Mouse (Mus musculus) lung, adult 2 months (tissue): ENCODE results near the gene Chchd10. TPM values are rescaled to one million over a fixed set of nuclear protein-coding genes. Genes with fewer than 3 reads are reported as not detected.

Experiments used
- DNase-seq: peaks from one replicate; pipeline ENCODE4 v3.0.0; 2022
- H3K4me1 ChIP-seq: fragments of 200-500 bp; 2 replicates; pipeline ENCODE4 v1.6.1; 2011; ENCODE audit warnings: low read length; ENCODE audit not compliant: control insufficient read depth, insufficient read depth
- H3K4me3 ChIP-seq: fragments of 200-500 bp; replicated peaks from 2 replicates; pipeline ENCODE3; 2011; ENCODE audit warnings: low read depth, mild to moderate bottlenecking, control low read depth, low read length; ENCODE audit errors: extremely low read depth
- CTCF ChIP-seq: fragments of 200-500 bp; IDR thresholded peaks from 2 replicates; pipeline ENCODE4 v1.5.1; 2011; ENCODE audit warnings: mild to moderate bottlenecking, low read length, control low read depth; ENCODE audit not compliant: insufficient read depth
- POLR2A ChIP-seq: fragments of 200-500 bp; IDR thresholded peaks from 2 replicates; pipeline ENCODE4 v1.6.1; 2011; ENCODE audit warnings: low read depth, mild to moderate bottlenecking, control low read depth, low read length, borderline replicate concordance; ENCODE audit errors: extremely low read depth
- WGBS: fragments of 180-500 bp; shearing (Covaris S2); methylation state at CpG from one replicate; pipeline ENCODE4 v1.1.7; 2018; 5-methylcytosine and 5-hydroxymethylcytosine counted together
- polyA plus RNA-seq: library from polyadenylated mRNA; depleted of rRNA; stranded (reverse); fragments of >200 nt; gene quantifications from 2 replicates; pipeline ENCODE4 v1.2.3, GENCODE M21; 2012

Gene Chchd10
- polyA plus RNA-seq, 1 experiment: 415 TPM

DNA sequence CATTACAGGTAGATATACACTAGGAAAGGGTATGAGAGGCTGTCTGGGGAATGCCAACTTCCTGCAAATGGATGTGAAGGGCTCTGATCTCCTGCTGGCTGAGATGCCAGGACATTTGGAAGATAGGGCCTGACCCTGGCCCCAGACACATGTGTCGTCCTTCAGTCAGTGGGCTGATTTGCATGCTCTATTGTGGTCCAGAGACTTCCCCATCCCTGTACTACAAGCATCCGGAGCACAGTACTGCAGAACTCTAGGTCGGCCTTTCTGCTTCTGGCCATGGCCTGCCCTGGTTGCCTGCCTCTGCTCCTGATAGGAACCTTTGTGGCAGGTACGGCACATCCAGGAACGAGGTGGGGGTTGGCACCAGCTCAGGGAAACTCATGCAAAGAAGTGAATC is 15.1 kb downstream of the Chchd10 start:
- no peak for TF ChIP-seq CTCF
- no peak for TF ChIP-seq POLR2A
- H3K4me3 ChIP-seq: no peak overlapping the region
- H3K4me1 ChIP-seq: peaks cover 9% of the 10 kb centered on the region; the same call in 1 of the 2 replicates
- DNase-seq: no peak
- WGBS: 68% methylated on average over 5 of the region's 5 CpGs

DNA sequence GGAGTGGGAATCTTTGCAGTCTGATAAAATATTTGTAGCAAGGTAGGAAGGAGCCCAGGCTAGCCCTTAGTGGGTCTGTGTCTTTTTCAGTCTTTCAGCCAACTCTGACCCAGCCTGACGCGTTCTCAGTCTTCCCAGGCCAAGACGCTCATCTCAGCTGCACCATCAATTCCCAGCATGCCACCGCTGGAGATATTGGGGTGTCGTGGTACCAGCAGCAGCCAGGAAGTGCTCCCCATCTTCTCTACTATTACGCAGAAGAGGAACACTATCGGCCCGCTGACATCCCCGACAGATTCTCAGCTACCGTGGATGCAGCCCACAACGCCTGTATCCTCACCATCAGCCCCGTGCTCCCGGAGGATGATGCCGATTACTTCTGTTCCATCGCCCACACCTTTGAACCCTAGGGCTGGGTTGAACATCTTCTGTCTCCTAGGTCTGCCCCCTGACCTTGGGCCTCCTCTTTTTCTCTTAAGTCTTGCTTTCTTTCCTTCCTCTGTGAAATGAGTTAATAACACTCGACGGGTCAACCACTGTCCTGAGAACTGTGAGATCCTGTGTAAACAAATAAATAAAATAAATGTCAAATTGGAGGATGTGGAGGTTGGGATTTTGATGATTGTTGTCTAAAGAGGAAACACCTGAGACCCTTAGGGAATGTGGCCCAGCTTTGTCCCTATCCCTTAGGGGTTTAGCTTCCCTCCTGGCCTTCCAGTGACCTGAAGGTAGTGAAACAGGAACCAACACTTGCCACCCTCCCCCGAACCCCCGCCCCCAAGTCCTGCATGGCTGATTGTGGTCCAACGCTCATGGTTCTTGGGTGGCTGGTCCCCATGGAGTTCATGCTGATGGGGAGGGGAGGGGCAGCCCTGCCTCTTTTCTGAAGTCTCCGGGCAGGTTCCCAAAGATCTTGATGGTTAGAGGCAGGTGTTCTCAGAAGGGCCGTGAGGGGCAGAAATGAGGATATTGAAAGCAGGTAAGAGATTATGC is 16.4 kb downstream of the Chchd10 start:
- Histone ChIP-seq H3K4me3 (no peak overlapping the region), H3K4me1 (peaks cover 9% of the 10 kb centered on the region; the same call in 1 of the 2 replicates)
- 70% methylated on average over 22 of the region's 22 CpGs for WGBS
- DNase-seq: no peak
- TF ChIP-seq POLR2A (no peak), CTCF (no peak)

DNA sequence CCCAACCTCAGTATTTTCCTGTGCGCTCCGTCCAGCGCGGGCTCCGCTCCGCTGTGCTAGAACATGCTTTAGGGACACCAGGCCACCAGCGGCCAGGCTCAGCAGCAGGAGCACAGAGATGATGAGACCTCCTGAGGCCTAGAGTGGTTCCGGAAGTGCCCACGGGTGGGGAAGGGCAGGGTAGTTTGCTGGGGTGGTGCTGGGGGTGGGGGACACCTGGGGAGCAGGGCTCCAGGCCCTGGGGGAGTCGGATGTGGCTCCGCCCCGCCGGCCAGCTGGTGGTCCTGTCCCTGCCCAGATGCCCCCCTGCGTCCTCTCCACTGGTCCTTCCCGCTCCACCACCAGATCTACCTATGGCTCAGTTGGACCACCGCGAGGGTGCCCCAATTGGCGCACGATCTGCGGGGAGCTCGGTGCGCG is 17.9 kb downstream of the Chchd10 start:
- WGBS: 8% methylated on average over 23 of the region's 23 CpGs
- Histone ChIP-seq H3K4me1 (peaks cover 6% of the 10 kb centered on the region; the same call in 1 of the 2 replicates), H3K4me3 (peak overlapping the region; percentile 25)
- DNase-seq: no peak
- TF ChIP-seq CTCF (no peak), POLR2A (peak; percentile 25; the same call in 1 of the 2 replicates)

DNA sequence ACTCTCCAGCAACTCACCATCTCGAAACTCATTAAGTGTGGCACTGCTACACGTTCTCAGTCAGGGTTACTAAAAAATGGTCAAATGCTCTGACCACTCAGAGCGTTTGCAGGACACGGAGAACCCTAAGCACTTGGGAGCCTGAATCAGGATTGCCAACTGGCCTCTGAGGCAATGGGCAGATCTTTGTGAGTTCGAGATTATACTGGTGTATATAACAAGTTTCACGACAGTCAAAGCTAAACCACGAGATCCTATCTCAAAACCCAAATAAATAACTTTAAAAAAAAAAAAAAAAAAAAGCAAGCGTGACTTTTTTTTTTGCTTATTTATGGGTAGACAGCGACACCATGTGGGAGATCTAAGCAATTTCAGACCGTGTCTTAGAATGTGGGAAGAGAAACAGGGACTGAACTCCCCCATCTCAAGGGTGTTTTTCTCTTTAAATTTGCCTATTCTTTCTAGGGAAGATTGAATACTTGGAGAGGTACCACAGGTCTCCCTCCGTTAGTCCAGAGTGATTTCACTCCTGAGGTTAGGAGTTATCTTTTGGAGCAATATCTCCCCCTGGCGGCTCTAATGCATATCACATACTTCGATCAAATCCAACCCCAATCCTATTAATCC is 18.6 kb downstream of the Chchd10 start:
- Histone ChIP-seq H3K4me3 (peak overlapping the region; percentile 28), H3K4me1 (peaks cover 6% of the 10 kb centered on the region; the same call in 1 of the 2 replicates)
- 2% methylated on average over 13 of the region's 13 CpGs for WGBS
- TF ChIP-seq CTCF: peak; percentile 27; the same call in 1 of the 2 replicates
- no peak for TF ChIP-seq POLR2A
- no peak for DNase-seq

DNA sequence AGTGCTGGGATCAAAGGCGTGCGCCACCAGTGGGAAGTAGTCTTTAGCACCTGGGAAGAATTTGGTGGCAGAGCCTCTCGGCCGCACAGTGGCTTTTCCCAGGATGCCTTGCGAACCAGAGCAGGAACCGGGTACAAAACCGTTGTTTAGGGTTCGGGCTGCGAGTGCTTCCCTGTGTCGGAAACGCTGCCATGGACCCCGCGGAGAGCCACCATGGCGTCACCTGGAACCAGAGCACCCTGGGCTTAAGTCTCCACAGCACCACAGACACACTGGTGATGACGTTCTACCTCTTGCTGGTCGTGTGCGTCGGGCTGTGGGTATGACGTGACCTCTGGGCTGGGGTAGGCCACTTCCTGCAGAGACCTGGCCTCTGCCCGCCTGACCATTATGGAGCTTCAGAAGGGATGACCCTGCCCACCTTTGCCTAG is 21.5 kb downstream of the Chchd10 start, which contains the start of gene Gm5134:
Gene Gm5134, plus strand, starts transcription at position 134 of the 431 bp plus-strand sequence.
- TF ChIP-seq CTCF (no peak), POLR2A (no peak)
- DNase-seq: no peak
- Histone ChIP-seq H3K4me3 (peak within 1 kb of the TSS; percentile 6), H3K4me1 (peaks cover 6% of the 10 kb centered on the region; the same call in 1 of the 2 replicates)
- WGBS: 22% methylated on average over 20 of the region's 20 CpGs

DNA sequence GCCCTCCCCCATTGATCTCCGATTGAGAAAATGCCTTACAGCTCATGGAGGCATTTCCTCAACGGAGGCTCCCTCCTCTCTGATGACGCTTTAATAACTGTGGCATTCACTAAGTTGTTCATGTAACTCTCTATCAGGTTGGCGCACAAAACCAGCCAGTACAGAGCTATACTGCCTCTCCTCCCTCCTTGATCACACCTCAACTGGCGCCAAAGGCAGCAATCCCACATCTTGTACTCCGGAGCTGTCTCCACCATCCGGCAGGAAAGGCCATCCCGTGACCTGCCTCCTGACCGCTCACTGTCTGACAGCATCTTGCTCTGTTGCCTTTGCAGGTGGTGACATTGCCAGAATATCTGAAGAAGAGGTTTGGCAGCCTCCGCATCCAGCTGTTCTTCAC is 40.9 kb downstream of the Chchd10 start:
- Histone ChIP-seq H3K4me3 (no peak overlapping the region), H3K4me1 (no peaks in the 10 kb centered on the region)
- DNase-seq: no peak
- 82% methylated on average over 10 of the region's 10 CpGs for WGBS
- no peak for TF ChIP-seq CTCF
- TF ChIP-seq POLR2A: no peak

DNA sequence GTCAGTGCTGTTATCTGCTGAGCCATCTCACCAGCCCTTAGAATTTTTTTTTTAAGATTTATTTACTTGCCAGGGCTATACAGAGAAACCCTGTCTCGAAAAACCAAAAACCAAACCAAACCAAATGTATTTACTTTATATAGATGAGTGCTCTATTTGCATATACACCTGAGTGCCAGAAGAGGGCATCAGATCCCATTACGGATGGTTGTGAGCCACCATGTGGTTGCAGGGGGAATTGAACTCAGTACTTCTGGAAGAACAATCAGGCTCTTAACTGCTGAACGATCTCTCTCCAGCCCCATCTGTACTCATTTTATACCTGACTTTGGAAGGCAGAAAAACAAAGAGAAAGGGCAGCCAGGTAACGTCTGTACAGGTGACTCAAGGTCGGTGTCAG is 42.3 kb downstream of the Chchd10 start:
- WGBS: 67% methylated on average over 5 of the region's 5 CpGs

DNA sequence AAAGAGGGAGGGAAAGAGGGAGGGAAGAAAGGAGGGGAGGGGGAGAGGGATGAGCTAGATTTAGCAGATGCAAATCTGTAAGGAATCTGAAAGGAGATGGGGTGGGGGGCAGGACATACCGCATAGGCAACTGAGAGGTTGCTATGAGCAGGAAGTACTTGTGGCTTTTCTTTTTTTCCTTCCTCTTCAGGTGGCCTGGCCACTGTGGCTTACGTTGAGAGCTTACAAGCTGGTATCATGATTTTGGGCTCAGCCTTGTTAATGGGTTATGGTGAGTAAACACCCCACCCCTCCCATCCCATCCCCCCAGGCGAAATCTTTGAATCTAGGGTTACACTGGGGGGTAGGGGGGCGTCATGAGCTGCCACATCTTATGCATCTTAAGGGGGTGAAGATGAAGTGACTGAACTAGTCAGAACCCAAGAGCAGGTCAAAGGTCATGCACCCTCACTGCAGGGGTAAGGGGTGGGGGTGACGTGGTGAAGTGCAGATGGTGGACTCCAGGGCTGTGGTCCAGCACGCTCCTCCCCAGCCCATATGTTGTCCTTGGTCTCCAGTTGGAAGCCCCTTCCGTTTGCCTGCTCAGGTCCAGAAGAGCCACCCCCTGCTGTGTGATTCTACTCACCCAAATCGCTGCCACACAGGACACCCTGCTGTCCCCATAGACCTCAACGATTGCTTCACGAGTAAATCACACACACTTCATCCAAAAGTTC is 45.3 kb downstream of the Chchd10 start:
- Histone ChIP-seq H3K4me1 (no peaks in the 10 kb centered on the region), H3K4me3 (no peak overlapping the region)
- DNase-seq: no peak
- WGBS: 30% methylated on average over 10 of the region's 10 CpGs
- TF ChIP-seq CTCF (no peak), POLR2A (no peak)

More for the DNA sequence above, 42.3 kb downstream of the Chchd10 start:
- no peak for DNase-seq
- peak; percentile 56 for TF ChIP-seq CTCF
- TF ChIP-seq POLR2A: no peak
- no peaks in the 10 kb centered on the region for H3K4me1 ChIP-seq
- no peak overlapping the region for H3K4me3 ChIP-seq

DNA sequence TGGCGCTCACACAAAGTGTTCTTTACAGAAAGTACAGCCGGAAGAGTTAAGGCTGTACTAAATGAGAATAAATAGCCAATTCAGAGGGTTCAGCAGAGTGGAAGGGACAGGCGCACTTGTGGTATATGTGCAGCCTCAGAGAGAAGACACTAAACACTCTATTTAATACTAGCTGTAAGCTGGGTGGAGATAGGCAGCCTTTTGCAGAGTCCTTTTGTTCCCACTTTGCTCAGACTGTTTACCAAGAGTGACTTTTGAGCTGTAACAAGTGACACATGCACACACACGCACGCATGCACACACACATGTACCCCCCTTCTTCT is 45.9 kb downstream of the Chchd10 start:
- H3K4me3 ChIP-seq: no peak overlapping the region
- no peak for DNase-seq
- no peak for TF ChIP-seq POLR2A
- no peak for TF ChIP-seq CTCF
- no peaks in the 10 kb centered on the region for H3K4me1 ChIP-seq
- WGBS: 66% methylated on average over 5 of the region's 5 CpGs
